Mouse (Mus musculus) limb, embryonic 12.5 days (tissue): ENCODE data around the gene Slc39a3. TPM values are rescaled to one million over a fixed set of nuclear protein-coding genes. Genes with fewer than 3 reads are reported as not detected.

Experiments
- ATAC-seq: fragments of 200-750 bp; cut with Nextera tagmentation; 2 replicates; pipeline ENCODE4 v1.8.0; 2017; ENCODE audit warnings: low read depth, moderate TSS enrichment; ENCODE audit not compliant: insufficient number of reproducible peaks, insufficient read depth, low FRiP score, low TSS enrichment
- H3K27ac ChIP-seq: fragments of 300-500 bp; sonication (generic); 2 replicates; pipeline ENCODE4 v1.5.1; 2016; ENCODE audit warnings: mild to moderate bottlenecking, moderate library complexity
- H3K27me3 ChIP-seq: fragments of 300-500 bp; sonication (generic); 2 replicates; pipeline ENCODE4 v1.6.1; 2016; ENCODE audit warnings: mild to moderate bottlenecking, moderate library complexity
- H3K36me3 ChIP-seq: fragments of 300-500 bp; sonication (generic); 2 replicates; pipeline ENCODE4 v1.6.1; 2016; ENCODE audit warnings: mild to moderate bottlenecking, moderate library complexity
- H3K4me1 ChIP-seq: fragments of 300-500 bp; sonication (generic); replicated peaks from 2 replicates; pipeline ENCODE4 v1.6.1; 2016
- H3K4me2 ChIP-seq: fragments of 300-500 bp; sonication (generic); 2 replicates; pipeline ENCODE4 v1.6.1; 2016; ENCODE audit warnings: mild to moderate bottlenecking, moderate library complexity
- H3K4me3 ChIP-seq: fragments of 300-500 bp; sonication (generic); replicated peaks from 2 replicates; pipeline ENCODE4 v1.5.1; 2016; ENCODE audit warnings: mild to moderate bottlenecking
- H3K9ac ChIP-seq: fragments of 300-500 bp; sonication (generic); replicated peaks from 2 replicates; pipeline ENCODE4 v1.6.1; 2016; ENCODE audit warnings: mild to moderate bottlenecking, moderate library complexity
- H3K9me3 ChIP-seq: fragments of 300-500 bp; sonication (generic); 2 replicates; pipeline ENCODE4 v1.6.1; 2016; ENCODE audit warnings: mild to moderate bottlenecking, moderate library complexity
- WGBS: fragments of 180-500 bp; shearing (Covaris S2); methylation state at CpG from one replicate; pipeline ENCODE4 v1.1.7; 2016; 5-methylcytosine and 5-hydroxymethylcytosine counted together
- polyA plus RNA-seq: library from polyadenylated mRNA; unstranded; fragments of >200 nt; fragmentation: Nextera tagmentation; extraction: Ambion mirVana; gene quantifications from 2 replicates; pipeline ENCODE4 v1.2.1, GENCODE M21; 2016

Gene Slc39a3
- polyA plus RNA-seq, 1 experiment from 2014 or later, result 17.6 TPM

DNA sequence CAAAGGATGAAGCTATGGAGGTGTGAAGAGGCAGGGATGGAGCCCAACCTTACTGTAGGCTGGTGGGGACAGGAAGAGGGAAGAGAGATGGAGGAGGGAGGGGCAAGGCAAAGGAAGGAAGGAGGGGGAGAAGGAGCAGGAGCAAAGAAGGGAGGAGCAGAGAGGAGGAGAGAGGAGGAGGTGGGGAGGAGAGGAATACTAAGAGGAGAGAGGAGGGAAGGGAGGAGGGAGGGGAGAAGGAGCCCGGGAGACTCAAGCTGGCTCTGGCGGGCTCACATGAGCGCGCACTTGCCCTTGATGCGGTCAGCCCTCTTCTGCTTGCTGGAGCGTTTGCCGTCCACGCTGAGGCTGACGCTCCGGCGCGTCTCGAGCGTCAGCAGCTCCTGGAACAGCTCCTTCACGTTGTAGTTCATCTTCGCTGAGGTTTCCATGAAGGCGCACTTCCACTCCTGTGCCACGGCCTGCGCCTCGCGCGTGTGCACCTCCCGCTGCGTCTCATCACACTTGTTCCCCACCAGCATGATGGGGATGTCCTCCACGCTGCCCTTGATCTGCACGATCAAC, 15.6 kb downstream of the Slc39a3 start:
- peaks cover 8% of the 10 kb centered on the region for H3K4me1 ChIP-seq
- no peaks in the 10 kb centered on the region for H3K36me3 ChIP-seq
- no peak for ATAC-seq
- no peaks in the 10 kb centered on the region for H3K9me3 ChIP-seq
- H3K9ac ChIP-seq, result no peak overlapping the region
- H3K4me3 ChIP-seq, result no peak overlapping the region
- H3K27ac ChIP-seq, result no peak overlapping the region
- peaks cover 67% of the 10 kb centered on the region for H3K27me3 ChIP-seq
- 13% methylated on average over 26 of the region's 26 CpGs for WGBS
- H3K4me2 ChIP-seq, result no peak overlapping the region; the same call in 1 of the 2 replicates

DNA sequence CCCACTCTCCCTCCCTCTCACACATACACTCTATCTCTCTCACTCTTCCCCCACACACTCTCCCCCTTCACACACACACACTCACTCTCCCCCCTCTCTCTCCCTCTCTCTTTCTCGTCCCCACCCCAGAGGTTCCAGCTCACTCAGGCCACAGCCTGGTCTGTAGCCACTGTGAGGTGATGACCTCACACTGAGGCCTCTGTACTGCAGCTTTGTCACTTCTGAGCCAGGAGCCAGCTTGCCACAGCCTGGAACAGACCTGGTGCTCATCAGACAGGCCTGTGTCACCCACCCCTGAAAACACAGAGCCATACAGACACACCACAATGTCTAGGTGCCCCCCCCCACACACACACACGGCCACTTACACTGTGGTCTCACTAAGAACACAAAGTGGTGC, 17.0 kb downstream of the Slc39a3 start:
- Histone ChIP-seq H3K27ac (no peak overlapping the region), H3K27me3 (peaks cover 54% of the 10 kb centered on the region), H3K4me2 (no peak overlapping the region), H3K9ac (no peak overlapping the region), H3K4me3 (no peak overlapping the region), H3K9me3 (no peaks in the 10 kb centered on the region), H3K4me1 (peaks cover 6% of the 10 kb centered on the region), H3K36me3 (no peaks in the 10 kb centered on the region)
- WGBS, result 52% methylated on average over 2 of the region's 2 CpGs
- no peak for ATAC-seq

DNA sequence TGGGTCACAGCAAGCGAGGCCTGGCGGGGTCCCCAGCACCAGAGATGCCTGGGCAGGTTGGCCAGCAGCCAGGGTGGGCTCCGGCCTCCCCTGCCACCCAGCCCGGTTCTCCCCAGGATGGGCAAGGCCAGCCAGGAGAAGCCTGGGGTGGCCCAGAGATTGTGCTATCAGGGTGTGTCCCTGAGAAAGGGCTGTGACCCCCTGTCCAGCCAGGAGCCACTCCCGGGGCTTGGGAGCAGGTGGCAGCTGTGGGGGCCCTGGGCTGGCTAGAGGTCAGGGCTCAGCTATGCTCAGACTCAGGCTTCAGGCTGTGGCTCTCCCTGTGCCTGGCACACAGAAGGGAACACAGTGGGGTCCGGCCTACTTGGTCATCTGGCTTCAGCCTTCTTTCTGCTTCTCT, 17.5 kb downstream of the Slc39a3 start:
- Histone ChIP-seq H3K4me2 (no peak overlapping the region), H3K9ac (no peak overlapping the region), H3K4me1 (peaks cover 1% of the 10 kb centered on the region), H3K36me3 (no peaks in the 10 kb centered on the region), H3K4me3 (no peak overlapping the region), H3K27ac (no peak overlapping the region), H3K27me3 (peaks cover 48% of the 10 kb centered on the region), H3K9me3 (no peaks in the 10 kb centered on the region)
- ATAC-seq, result no peak
- 72% methylated on average over 6 of the region's 6 CpGs for WGBS

DNA sequence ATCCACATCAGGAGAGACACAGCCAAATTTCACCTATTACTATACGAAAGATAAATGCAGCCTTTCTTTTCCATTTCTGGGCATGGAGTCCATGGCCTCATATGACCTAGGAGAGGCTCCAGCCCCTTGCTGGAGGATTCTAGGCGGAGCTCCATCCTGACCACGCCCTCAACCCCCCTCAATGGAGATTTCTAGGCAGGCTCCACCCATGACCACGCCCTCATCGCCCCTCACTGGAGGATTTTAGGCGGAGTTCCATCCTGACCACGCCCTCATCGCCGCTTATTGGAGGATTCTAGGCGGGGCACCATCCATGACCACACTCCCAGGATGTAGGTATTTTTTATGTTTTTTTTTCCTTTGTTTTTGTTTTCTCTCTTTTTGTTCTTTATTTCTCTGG, 18.9 kb downstream of the Slc39a3 start:
- no peaks in the 10 kb centered on the region for H3K36me3 ChIP-seq
- no peak overlapping the region for H3K27ac ChIP-seq
- peaks cover 41% of the 10 kb centered on the region for H3K27me3 ChIP-seq
- H3K9me3 ChIP-seq, result no peaks in the 10 kb centered on the region
- no peak overlapping the region for H3K4me3 ChIP-seq
- no peak for ATAC-seq
- no peak overlapping the region for H3K4me2 ChIP-seq
- H3K4me1 ChIP-seq, result peaks cover 4% of the 10 kb centered on the region; the same call in 1 of the 2 replicates
- WGBS, result 36% methylated on average over 10 of the region's 10 CpGs
- H3K9ac ChIP-seq, result no peak overlapping the region

DNA sequence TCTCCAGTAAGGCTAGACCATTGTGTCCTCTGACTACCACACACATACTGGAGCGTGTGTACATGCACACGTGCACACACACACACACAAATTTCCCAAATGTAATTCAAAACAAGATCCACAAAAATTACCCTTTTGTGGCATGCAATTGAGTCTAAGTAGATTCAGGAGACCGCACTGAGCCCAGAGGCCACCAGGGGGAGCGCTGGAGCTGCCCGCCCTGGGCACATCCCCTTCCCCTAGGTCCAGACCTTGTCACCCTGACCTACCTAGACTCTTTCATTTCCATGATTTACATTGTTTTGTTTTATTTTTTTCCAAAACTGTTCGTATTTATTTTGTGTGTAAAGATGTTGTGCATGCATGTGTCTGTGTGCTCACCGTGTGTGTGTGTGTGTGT, 20.6 kb downstream of the Slc39a3 start:
- no peaks in the 10 kb centered on the region for H3K36me3 ChIP-seq
- no peak for ATAC-seq
- no peaks in the 10 kb centered on the region for H3K9me3 ChIP-seq
- H3K27ac ChIP-seq, result no peak overlapping the region
- peaks cover 4% of the 10 kb centered on the region; the same call in 1 of the 2 replicates for H3K4me1 ChIP-seq
- no peak overlapping the region for H3K9ac ChIP-seq
- WGBS, result 11% methylated on average over 7 of the region's 7 CpGs
- H3K4me3 ChIP-seq, result no peak overlapping the region
- H3K27me3 ChIP-seq, result peaks cover 29% of the 10 kb centered on the region
- H3K4me2 ChIP-seq, result no peak overlapping the region

DNA sequence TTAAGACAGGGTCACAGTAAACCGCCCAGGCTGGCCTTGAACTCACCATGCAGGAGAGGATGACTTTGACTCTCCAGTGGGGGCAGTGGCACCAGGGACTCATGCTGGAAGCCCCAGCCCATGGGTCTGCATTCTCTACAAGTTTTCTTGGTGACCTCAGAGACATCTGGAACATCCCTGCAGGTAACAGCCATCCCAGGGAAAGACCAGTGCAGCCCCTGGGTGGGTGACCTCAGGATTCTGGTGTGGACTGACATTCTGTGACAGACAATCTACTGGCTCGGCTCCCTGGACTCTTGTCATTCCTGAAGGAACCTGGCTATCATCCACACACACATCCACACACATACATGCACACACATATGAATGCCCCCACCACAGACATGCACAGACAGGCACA, 21.6 kb downstream of the Slc39a3 start:
- 91% methylated on average over 2 of the region's 2 CpGs for WGBS
- Histone ChIP-seq H3K27ac (no peak overlapping the region), H3K4me2 (no peak overlapping the region), H3K9ac (no peak overlapping the region), H3K9me3 (no peaks in the 10 kb centered on the region), H3K27me3 (peaks cover 19% of the 10 kb centered on the region), H3K4me1 (peaks cover 4% of the 10 kb centered on the region; the same call in 1 of the 2 replicates), H3K36me3 (no peaks in the 10 kb centered on the region), H3K4me3 (no peak overlapping the region)
- no peak for ATAC-seq

DNA sequence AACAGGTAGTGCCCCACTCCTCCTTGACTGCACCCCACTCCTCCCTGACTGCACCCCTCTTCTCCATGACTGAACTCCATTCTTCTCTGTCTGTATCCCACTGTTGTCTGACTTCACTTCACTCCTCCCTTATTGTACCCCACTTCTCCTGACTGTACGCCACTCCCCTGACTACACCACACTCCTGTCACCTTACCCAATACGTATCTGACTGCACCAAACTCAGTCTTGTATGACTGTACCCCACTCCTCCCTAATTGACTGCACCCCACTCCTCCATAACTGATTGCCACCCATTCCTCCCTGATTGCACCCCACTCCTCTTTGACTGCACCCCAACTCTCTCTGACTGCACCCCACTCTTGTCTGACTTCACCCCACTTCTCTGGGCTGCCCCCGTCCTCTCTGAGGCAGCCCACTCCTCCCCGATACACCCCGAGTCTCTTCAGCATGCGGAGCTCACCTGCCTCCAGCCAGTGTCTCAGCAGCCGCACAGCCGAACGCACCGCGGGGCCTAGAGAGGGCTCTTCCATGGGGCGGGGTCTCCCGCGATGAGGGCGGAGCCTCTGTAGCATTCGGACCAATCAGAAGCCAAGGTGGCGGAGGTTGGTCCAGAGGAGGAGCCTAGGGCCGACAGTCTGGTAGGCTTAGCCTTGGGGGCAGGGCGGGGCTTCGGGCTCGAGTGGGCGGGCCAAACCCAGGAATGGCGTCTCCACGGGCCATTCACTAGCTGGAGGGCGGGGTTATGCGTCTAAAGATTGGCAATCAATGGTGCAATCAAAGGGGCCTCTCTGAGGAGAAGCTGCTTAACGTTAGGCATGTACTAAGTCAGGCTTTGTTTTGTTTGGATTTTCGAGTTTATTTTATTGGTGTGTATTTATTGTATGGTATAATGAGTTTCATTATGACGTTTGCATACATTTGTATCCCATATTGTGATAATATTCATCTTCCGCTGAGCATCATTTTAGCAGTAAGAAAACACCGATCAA, 22.5 kb downstream of the Slc39a3 start, which contains the start of gene Gng7:
Gene Gng7, minus strand, starts transcription at position 553 of the 992 bp plus-strand sequence.
- no peaks in the 10 kb centered on the region for H3K36me3 ChIP-seq
- peak; percentile 94 for ATAC-seq
- H3K9me3 ChIP-seq, result no peaks in the 10 kb centered on the region
- peak within 1 kb of the TSS; percentile 56 for H3K9ac ChIP-seq
- H3K27ac ChIP-seq, result no peak within 1 kb of the TSS
- H3K4me2 ChIP-seq, result peak within 1 kb of the TSS; percentile 63
- peaks cover 10% of the 10 kb centered on the region for H3K27me3 ChIP-seq
- peak within 1 kb of the TSS; percentile 45 for H3K4me3 ChIP-seq
- H3K4me1 ChIP-seq, result peaks cover 4% of the 10 kb centered on the region; the same call in 1 of the 2 replicates
- WGBS, result 9% methylated on average over 31 of the region's 31 CpGs

DNA sequence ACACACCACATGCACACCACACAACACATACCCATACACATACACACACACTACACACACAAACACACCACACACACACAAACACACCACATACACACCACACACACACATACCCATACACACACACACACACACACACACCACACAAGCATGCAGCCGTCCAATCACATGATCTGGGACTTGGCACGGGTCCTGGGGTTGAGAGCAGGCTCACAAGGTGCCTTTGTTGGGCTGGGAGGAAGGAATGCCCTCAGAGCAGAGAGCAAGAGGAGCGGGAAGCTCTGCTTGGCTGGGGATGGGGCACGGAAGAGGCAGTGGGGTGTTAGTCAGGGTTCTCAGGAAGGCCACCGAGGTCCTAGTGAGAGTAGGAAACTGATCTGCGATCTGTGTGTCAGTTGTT, 26.4 kb downstream of the Slc39a3 start:
- WGBS, result 67% methylated on average over 6 of the region's 6 CpGs
- ATAC-seq, result no peak

DNA sequence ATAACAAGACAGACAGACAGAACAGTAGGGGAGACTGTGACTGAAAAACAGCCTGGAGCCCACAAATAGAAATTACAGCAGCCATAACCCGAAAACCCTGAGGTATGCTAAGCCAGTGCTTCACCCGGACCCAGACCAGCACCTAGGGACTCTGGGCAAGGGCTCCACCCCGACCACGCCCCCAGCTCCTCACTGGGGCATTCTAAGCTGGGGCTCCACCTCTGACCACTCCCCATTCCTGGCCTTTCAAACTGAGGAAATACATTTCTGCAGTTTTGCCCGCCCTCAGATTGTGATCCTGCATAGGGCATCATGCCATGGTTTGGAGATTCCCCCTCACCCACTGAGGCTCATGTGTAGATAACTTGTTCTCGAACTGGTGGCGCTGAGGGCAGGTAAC, 30.0 kb downstream of the Slc39a3 start:
- H3K4me1 ChIP-seq, result no peaks in the 10 kb centered on the region
- no peaks in the 10 kb centered on the region for H3K9me3 ChIP-seq
- no peaks in the 10 kb centered on the region for H3K36me3 ChIP-seq
- 41% methylated on average over 7 of the region's 7 CpGs for WGBS
- ATAC-seq, result no peak
- no peak overlapping the region for H3K27ac ChIP-seq
- no peak overlapping the region for H3K9ac ChIP-seq
- H3K27me3 ChIP-seq, result peaks cover 2% of the 10 kb centered on the region; the same call in 1 of the 2 replicates
- no peak overlapping the region for H3K4me3 ChIP-seq
- H3K4me2 ChIP-seq, result no peak overlapping the region

More for the DNA sequence above, 26.4 kb downstream of the Slc39a3 start:
- H3K4me1 ChIP-seq, result peaks cover 4% of the 10 kb centered on the region; the same call in 1 of the 2 replicates
- H3K9me3 ChIP-seq, result no peaks in the 10 kb centered on the region
- no peak overlapping the region for H3K4me3 ChIP-seq
- peaks cover 10% of the 10 kb centered on the region for H3K27me3 ChIP-seq
- no peak overlapping the region for H3K4me2 ChIP-seq
- no peak overlapping the region for H3K27ac ChIP-seq
- no peaks in the 10 kb centered on the region for H3K36me3 ChIP-seq
- no peak overlapping the region for H3K9ac ChIP-seq

DNA sequence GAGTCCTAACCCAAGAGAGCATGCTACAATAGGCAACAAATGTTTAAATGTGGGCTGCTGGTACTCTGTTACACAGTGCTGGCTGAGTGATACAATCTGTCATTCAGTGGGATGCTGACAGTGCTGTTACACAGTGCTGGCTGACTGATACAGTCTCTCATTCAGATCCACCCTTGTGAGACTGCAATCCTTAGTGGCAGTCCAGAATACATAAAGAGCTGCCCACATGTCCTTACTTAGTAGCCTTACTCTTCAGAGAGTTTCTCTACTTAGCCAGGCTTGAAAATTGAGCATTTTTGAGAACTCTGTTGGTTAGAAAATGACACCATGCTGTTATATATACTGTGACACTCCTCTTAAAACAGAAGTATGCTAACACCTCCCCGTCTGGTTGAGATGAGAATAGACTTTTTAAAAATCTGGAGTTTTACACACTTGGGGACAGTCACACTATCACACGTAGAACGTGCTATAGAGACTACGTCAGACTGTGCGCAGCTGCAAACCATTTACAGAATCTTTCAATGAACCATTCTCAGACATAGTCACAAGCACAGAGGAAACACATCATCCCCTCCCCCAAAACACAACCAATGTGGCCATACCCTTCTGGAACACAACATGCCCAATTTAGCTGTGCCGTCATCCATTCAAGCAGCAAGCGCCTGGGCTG, 31.1 kb downstream of the Slc39a3 start:
- H3K27ac ChIP-seq, result no peak overlapping the region
- 87% methylated on average over 7 of the region's 7 CpGs for WGBS
- no peak overlapping the region for H3K4me3 ChIP-seq
- no peak for ATAC-seq
- H3K9ac ChIP-seq, result no peak overlapping the region
- no peak overlapping the region for H3K4me2 ChIP-seq
- H3K36me3 ChIP-seq, result no peaks in the 10 kb centered on the region
- H3K27me3 ChIP-seq, result peaks cover 5% of the 10 kb centered on the region
- H3K4me1 ChIP-seq, result no peaks in the 10 kb centered on the region
- H3K9me3 ChIP-seq, result no peaks in the 10 kb centered on the region

DNA sequence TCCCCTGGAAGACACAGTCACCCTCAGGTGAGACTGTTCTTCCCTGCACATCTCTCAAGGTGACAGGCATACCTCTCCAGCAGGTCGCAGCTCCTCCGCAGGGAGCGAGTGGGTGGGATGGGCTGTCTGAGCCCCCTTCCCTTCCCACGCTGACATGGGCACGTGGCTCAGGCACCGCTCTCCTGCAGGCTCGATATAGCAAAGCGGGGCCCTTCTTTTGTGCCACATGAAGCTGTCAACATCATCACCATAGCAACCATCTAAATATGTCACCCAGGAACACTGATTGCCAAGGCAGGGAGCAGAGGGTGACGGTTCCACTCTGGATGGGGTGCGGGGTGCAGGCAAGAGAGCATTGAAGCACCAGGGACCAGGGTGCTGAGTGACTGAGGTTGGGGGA, 36.1 kb downstream of the Slc39a3 start:
- no peak overlapping the region for H3K9ac ChIP-seq
- ATAC-seq, result no peak
- H3K27me3 ChIP-seq, result peaks cover 42% of the 10 kb centered on the region
- H3K4me3 ChIP-seq, result no peak overlapping the region
- 70% methylated on average over 10 of the region's 10 CpGs for WGBS
- 0 out of 2 replicates have a peak, but pooled peaks cover 4% of the 10 kb centered on the region for H3K4me1 ChIP-seq
- no peaks in the 10 kb centered on the region for H3K9me3 ChIP-seq
- no peaks in the 10 kb centered on the region for H3K36me3 ChIP-seq
- H3K4me2 ChIP-seq, result no peak overlapping the region
- no peak overlapping the region for H3K27ac ChIP-seq
